In the genomic region with DNA sequence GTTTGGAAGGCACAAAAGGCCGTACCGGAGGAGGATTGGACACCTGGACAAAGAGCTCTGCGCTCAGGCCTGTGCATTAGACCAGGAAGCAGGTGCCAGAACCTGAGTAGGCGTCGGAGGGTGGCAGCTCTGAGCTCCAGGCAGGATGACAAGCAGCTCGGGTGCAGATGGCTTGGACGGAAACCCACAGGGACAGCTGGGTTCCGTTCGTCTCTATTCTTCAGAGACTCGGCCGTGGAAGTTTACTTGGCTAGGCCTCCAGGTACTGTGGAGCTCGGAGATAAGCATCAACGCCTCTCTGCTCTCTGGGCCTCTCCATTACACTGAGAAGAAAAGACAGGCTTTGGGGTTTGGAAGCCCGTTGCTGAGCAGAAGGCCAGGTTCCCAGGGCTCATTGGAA, we compare ENCODE assay signal across 12 mouse cellular contexts.
A peak's percentile ranks its signal among the peaks of the same experiment; 100 is the strongest.
DNase-seq lines count a peak whose midpoint lies in the region; ATAC-seq lines count a peak whose summit lies in the region.
"Had no signal": no experiment of that assay in that cellular context is flagged by ENCODE, and none has a peak within 500 bp of the region (broad histone marks: within the 10 kb centered on the region; RNA-seq: fewer than 3 reads in every experiment).

No protein-coding gene starts in this region.

- no peaks in the 10 kb centered on the region for H3K4me1 ChIP-seq in embryonic facial prominence, embryonic 14.5 days (ENCODE audit: control insufficient read depth, insufficient read depth, low read length)
- H3K4me1 ChIP-seq in embryonic facial prominence, embryonic 10.5 days: no peaks in the 10 kb centered on the region
- H3K4me1 ChIP-seq: hindbrain, embryonic 10.5 days; neural tube, embryonic 12.5 days had no signal

- H3K4me2 ChIP-seq in embryonic facial prominence, embryonic 14.5 days (ENCODE audit: low read depth, low read length): no peak overlapping the region
- H3K4me2 ChIP-seq: neural tube, embryonic 12.5 days had no signal

- WGBS in embryonic facial prominence, embryonic 14.5 days: 73% methylated on average over 14 of the region's 14 CpGs
- whole genome bisulfite sequencing in embryonic facial prominence, embryonic 10.5 days: 87% methylated on average over 14 of the region's 14 CpGs

- H3K27me3 ChIP-seq in embryonic facial prominence, embryonic 14.5 days (replicated peaks; ENCODE audit: control insufficient read depth, insufficient read depth, low read length): no peaks in the 10 kb centered on the region
- H3K27me3 ChIP-seq in embryonic facial prominence, embryonic 10.5 days (replicated peaks; ENCODE audit: low read depth, poor library complexity, severe bottlenecking): no peaks in the 10 kb centered on the region
- H3K27me3 ChIP-seq: neural tube, embryonic 12.5 days had no signal

- no peak overlapping the region for H3K27ac ChIP-seq in embryonic facial prominence, embryonic 14.5 days (replicated peaks; ENCODE audit: low read depth, low read length)
- no peak overlapping the region for H3K27ac ChIP-seq in embryonic facial prominence, embryonic 10.5 days (replicated peaks)
- H3K27ac ChIP-seq: hindbrain, embryonic 10.5 days; limb, embryonic 10.5 days; neural tube, embryonic 12.5 days had no signal

- no peaks in the 10 kb centered on the region for H3K9me3 ChIP-seq in embryonic facial prominence, embryonic 14.5 days (ENCODE audit: control insufficient read depth, low read length)
- H3K9me3 ChIP-seq in embryonic facial prominence, embryonic 10.5 days: peaks cover 5% of the 10 kb centered on the region; the same call in 1 of the 2 replicates
- H3K9me3 ChIP-seq: limb, embryonic 10.5 days had no signal

- no peaks in the 10 kb centered on the region for H3K36me3 ChIP-seq in embryonic facial prominence, embryonic 14.5 days (ENCODE audit: control insufficient read depth, insufficient read depth, low read length)
- no peaks in the 10 kb centered on the region for H3K36me3 ChIP-seq in embryonic facial prominence, embryonic 10.5 days (replicated peaks)
- H3K36me3 ChIP-seq: hindbrain, embryonic 10.5 days; limb, embryonic 10.5 days; neural tube, embryonic 12.5 days had no signal

- no peak overlapping the region for H3K9ac ChIP-seq in embryonic facial prominence, embryonic 14.5 days (ENCODE audit: low read depth, low read length)
- H3K9ac ChIP-seq: neural tube, embryonic 12.5 days had no signal

- H3K4me3 ChIP-seq in embryonic facial prominence, embryonic 14.5 days (ENCODE audit: low read depth, low read length): no peak overlapping the region
- H3K4me3 ChIP-seq in embryonic facial prominence, embryonic 10.5 days: no peak overlapping the region
- H3K4me3 ChIP-seq: erythroblast, embryonic 14.5 days; hindbrain, embryonic 10.5 days; limb, embryonic 10.5 days; neural tube, embryonic 12.5 days had no signal

- DNase-seq in embryonic facial prominence, embryonic 14.5 days (ENCODE audit: low spot score): peak; percentile 24
- DNase-seq in embryonic facial prominence, embryonic 10.5 days (ENCODE audit: low spot score): no peak
- DNase-seq in left cerebral cortex, adult 18-20 months (ENCODE audit: low spot score in 2 of 2): peak; percentile 29 to 52
- no peak for DNase-seq in left cerebral cortex, adult 11 months (ENCODE audit: low spot score)
- peak; percentile 64 to 68 for DNase-seq in layer of hippocampus, adult 8-10 months (ENCODE audit: low spot score in 2 of 2)
- DNase-seq in thymus, postnatal 0 days (ENCODE audit: low spot score): peak; percentile 82

- ATAC-seq in embryonic facial prominence, embryonic 14.5 days (ENCODE audit: low read depth): peak; percentile 55; the same call in 1 of the 2 replicates
- no peak for ATAC-seq in erythroblast, adult 5-6 weeks (replicated peaks; ENCODE audit: low FRiP score, poor library complexity, severe bottlenecking)
- no peak for ATAC-seq in granulocyte monocyte progenitor cell, adult 5-6 weeks (replicated peaks; ENCODE audit: poor library complexity, severe bottlenecking)

Comparison
In these comparisons a context has a peak if more than half of its experiments do, and no peak if none do; other contexts are left out.
1. DNase-seq: peak in embryonic facial prominence, embryonic 14.5 days (single experiment), left cerebral cortex, adult 18-20 months (2 of 2), layer of hippocampus, adult 8-10 months (2 of 2) and thymus, postnatal 0 days (single experiment); none in embryonic facial prominence, embryonic 10.5 days (single experiment) and left cerebral cortex, adult 11 months (single experiment).